ENCODE assay signal across 17 mouse cellular contexts in genomic region chr13:93468355-93468754, GRCm38 (mm10). TPM values are rescaled to one million over a fixed set of nuclear protein-coding genes. Genes with fewer than 3 reads are reported as not detected.
DNase-seq lines count a peak whose midpoint lies in the region; ATAC-seq and TF ChIP-seq lines count a peak whose summit lies in the region.
"Had no signal": no experiment of that assay in that cellular context is flagged by ENCODE, and none has a peak within 500 bp of the region (broad histone marks: within the 10 kb centered on the region; RNA-seq: fewer than 3 reads in every experiment).

No protein-coding gene starts in this region.

- ATAC-seq in forebrain, embryonic 15.5 days (replicated peaks): peak; percentile 90
- ATAC-seq in forebrain, embryonic 12.5 days (ENCODE audit: low FRiP score): no peak
- no peak for ATAC-seq in midbrain, embryonic 13.5 days
- ATAC-seq in stomach, postnatal 0 days (ENCODE audit: low FRiP score, low TSS enrichment): no peak
- ATAC-seq: intestine, postnatal 0 days; liver, embryonic 12.5 days had no signal

- no peak overlapping the region for H3K4me3 ChIP-seq in forebrain, embryonic 15.5 days
- H3K4me3 ChIP-seq in forebrain, embryonic 12.5 days (replicated peaks): no peak overlapping the region
- H3K4me3 ChIP-seq in midbrain, embryonic 13.5 days (replicated peaks): no peak overlapping the region
- H3K4me3 ChIP-seq in stomach, postnatal 0 days (ENCODE audit: low read depth, low read length): no peak overlapping the region
- H3K4me3 ChIP-seq: embryonic facial prominence, embryonic 10.5 days; hindbrain, embryonic 12.5 days; limb, embryonic 12.5 days; liver, embryonic 12.5 days; midbrain, embryonic 12.5 days had no signal

- H3K4me1 ChIP-seq in forebrain, embryonic 15.5 days: no peaks in the 10 kb centered on the region
- H3K4me1 ChIP-seq in forebrain, embryonic 12.5 days: no peaks in the 10 kb centered on the region
- H3K4me1 ChIP-seq in midbrain, embryonic 13.5 days (replicated peaks): no peaks in the 10 kb centered on the region
- no peaks in the 10 kb centered on the region for H3K4me1 ChIP-seq in stomach, postnatal 0 days (replicated peaks; ENCODE audit: control insufficient read depth, insufficient read depth)
- H3K4me1 ChIP-seq: embryonic facial prominence, embryonic 10.5 days; hindbrain, embryonic 12.5 days; liver, embryonic 12.5 days; midbrain, embryonic 12.5 days had no signal

- H3K27me3 ChIP-seq in forebrain, embryonic 15.5 days: no peaks in the 10 kb centered on the region
- no peaks in the 10 kb centered on the region for H3K27me3 ChIP-seq in forebrain, embryonic 12.5 days
- H3K27me3 ChIP-seq in midbrain, embryonic 13.5 days: no peaks in the 10 kb centered on the region
- H3K27me3 ChIP-seq in stomach, postnatal 0 days (ENCODE audit: control insufficient read depth, insufficient read depth, low read length): no peaks in the 10 kb centered on the region
- H3K27me3 ChIP-seq: hindbrain, embryonic 12.5 days; limb, embryonic 12.5 days; liver, embryonic 12.5 days; midbrain, embryonic 12.5 days had no signal

- peak overlapping the region; percentile 66 for H3K27ac ChIP-seq in forebrain, embryonic 15.5 days (replicated peaks)
- H3K27ac ChIP-seq in forebrain, embryonic 12.5 days: no peak overlapping the region
- H3K27ac ChIP-seq in midbrain, embryonic 13.5 days: no peak overlapping the region
- no peak overlapping the region for H3K27ac ChIP-seq in stomach, postnatal 0 days (replicated peaks)
- H3K27ac ChIP-seq: embryonic facial prominence, embryonic 10.5 days; hindbrain, embryonic 12.5 days; limb, embryonic 12.5 days; liver, embryonic 12.5 days; midbrain, embryonic 12.5 days had no signal

- TF ChIP-seq CTCF in stomach, postnatal 0 days (IDR thresholded peaks at IDR 0.05; ENCODE audit: low read depth): no peak

- no peak overlapping the region for H3K4me2 ChIP-seq in forebrain, embryonic 15.5 days (replicated peaks)
- no peak overlapping the region for H3K4me2 ChIP-seq in forebrain, embryonic 12.5 days
- H3K4me2 ChIP-seq in midbrain, embryonic 13.5 days (replicated peaks): no peak overlapping the region
- H3K4me2 ChIP-seq in stomach, postnatal 0 days (replicated peaks; ENCODE audit: low read depth): no peak overlapping the region
- H3K4me2 ChIP-seq: hindbrain, embryonic 12.5 days; limb, embryonic 12.5 days; liver, embryonic 12.5 days; midbrain, embryonic 12.5 days had no signal

- H3K9ac ChIP-seq in forebrain, embryonic 15.5 days (replicated peaks): no peak overlapping the region
- H3K9ac ChIP-seq in forebrain, embryonic 12.5 days: no peak overlapping the region
- no peak overlapping the region for H3K9ac ChIP-seq in midbrain, embryonic 13.5 days (replicated peaks)
- no peak overlapping the region for H3K9ac ChIP-seq in stomach, postnatal 0 days (ENCODE audit: low read length)
- H3K9ac ChIP-seq: hindbrain, embryonic 12.5 days; limb, embryonic 12.5 days; liver, embryonic 12.5 days; midbrain, embryonic 12.5 days had no signal

- H3K9me3 ChIP-seq in forebrain, embryonic 15.5 days: no peaks in the 10 kb centered on the region
- no peaks in the 10 kb centered on the region for H3K9me3 ChIP-seq in forebrain, embryonic 12.5 days
- H3K9me3 ChIP-seq in midbrain, embryonic 13.5 days: no peaks in the 10 kb centered on the region
- H3K9me3 ChIP-seq in stomach, postnatal 0 days (ENCODE audit: control insufficient read depth, low read length): no peaks in the 10 kb centered on the region
- H3K9me3 ChIP-seq: embryonic facial prominence, embryonic 10.5 days; hindbrain, embryonic 12.5 days; limb, embryonic 12.5 days; liver, embryonic 12.5 days; midbrain, embryonic 12.5 days had no signal

- peak; percentile 5 for DNase-seq in NIH3T3 (ENCODE audit: low read depth)
- DNase-seq in adrenal gland, postnatal 10 days: peak; percentile 72
- peak; percentile 36 for DNase-seq in brain, embryonic 18.5 days (ENCODE audit: low read depth, low spot score)
- no peak for DNase-seq in stomach, postnatal 0 days (ENCODE audit: low spot score)
- DNase-seq: cerebellum, adult 9-11 months; kidney, postnatal 4 days; lung, adult 2 months; lung, postnatal 14 days had no signal

- 74% methylated on average over 3 of the region's 3 CpGs for WGBS in forebrain, embryonic 15.5 days
- WGBS in forebrain, embryonic 12.5 days: 92% methylated on average over 3 of the region's 3 CpGs
- 97% methylated on average over 3 of the region's 3 CpGs for WGBS in midbrain, embryonic 13.5 days
- WGBS in stomach, postnatal 0 days: 91% methylated on average over 3 of the region's 3 CpGs

- peaks cover 15% of the 10 kb centered on the region for H3K36me3 ChIP-seq in forebrain, embryonic 15.5 days
- peaks cover 18% of the 10 kb centered on the region for H3K36me3 ChIP-seq in forebrain, embryonic 12.5 days (replicated peaks)
- H3K36me3 ChIP-seq in midbrain, embryonic 13.5 days: peaks cover 31% of the 10 kb centered on the region
- no peaks in the 10 kb centered on the region for H3K36me3 ChIP-seq in stomach, postnatal 0 days (ENCODE audit: control insufficient read depth, insufficient read depth, low read length)

- no peak for TF ChIP-seq EP300 in stomach, postnatal 0 days (optimal IDR thresholded peaks at IDR 0.05)

RNA-seq across cellular contexts. Expression of gene Jmy, which starts 31.3 kb away (rescaled TPM):
- 9.8 and 10.9 TPM in 2 replicates for polyA plus RNA-seq in forebrain, embryonic 15.5 days (2015; fragmentation: Nextera tagmentation; extraction: Ambion mirVana)
- polyA plus RNA-seq in forebrain, embryonic 12.5 days (2016; fragmentation: Nextera tagmentation; extraction: Ambion mirVana): 4.0 and 8.0 TPM in 2 replicates
- 10 to 100 TPM; 34.2 to 38.3 TPM for total RNA-seq in adrenal gland, postnatal 10 days (2021)
- 4.3 and 7.6 TPM in 2 replicates for polyA plus RNA-seq in midbrain, embryonic 13.5 days (2015; fragmentation: Nextera tagmentation; extraction: Ambion mirVana)
- polyA plus RNA-seq in stomach, postnatal 0 days (2015; fragmentation: Nextera tagmentation; extraction: Ambion mirVana): 3.5 and 4.8 TPM in 2 replicates
